Mouse (Mus musculus): ENCODE data around the gene Defb22.

- TF ChIP-seq MAFK (IDR thresholded peaks at IDR 0.05; ENCODE audit: insufficient read depth, low read depth, low read length) = no peak
- no peak for TF ChIP-seq CHD2 (IDR thresholded peaks at IDR 0.05; ENCODE audit: low read depth, low read length)
- no peak for TF ChIP-seq ZNF384 (IDR thresholded peaks at IDR 0.05; ENCODE audit: low read depth, low read length)
- TF ChIP-seq HCFC1 (IDR thresholded peaks at IDR 0.05; ENCODE audit: borderline replicate concordance, insufficient read depth, low read length) = no peak
- TF ChIP-seq ZC3H11A (IDR thresholded peaks at IDR 0.05; ENCODE audit: borderline replicate concordance, low read depth, low read length) = no peak
Measured at GRCm38 (mm10) chr2:152511592-152511991, 21.7 kb upstream of the Defb22 start, which contains the start of gene Defb26.

All from ES-E14 (cell line).